Mouse (Mus musculus): ENCODE measurements around the gene Ss18l1. TPM values are rescaled to one million over a fixed set of nuclear protein-coding genes. Genes with fewer than 3 reads are reported as not detected.

The Ss18l1 gene
- total and polyA plus RNA-seq, 3 experiments = 2.0 to 3.0 (median 2.1) TPM

GRCm38 (mm10) chr2:180041577-180042255, 593 bp upstream of the Ss18l1 start (continued):
- no peak for TF ChIP-seq MEF2A (IDR thresholded peaks at IDR 0.05; ENCODE audit: borderline replicate concordance, low read depth, low read length)
- TF ChIP-seq POLR2A (IDR thresholded peaks at IDR 0.05; ENCODE audit: low read depth, low read length) = no peak
- peak; percentile 64; the same call in 1 of the 2 replicates for TF ChIP-seq MYC (IDR thresholded peaks at IDR 0.05; ENCODE audit: low read depth, low read length)
- TF ChIP-seq SMC3 (IDR thresholded peaks at IDR 0.05; ENCODE audit: low read depth, low read length) = no peak
- no peak for TF ChIP-seq UBTF (IDR thresholded peaks at IDR 0.05; ENCODE audit: low read depth, low read length)
- no peak; the same call in 1 of the 2 replicates for TF ChIP-seq TCF12 (IDR thresholded peaks at IDR 0.05; ENCODE audit: low read depth, low read length)
- TF ChIP-seq ZC3H11A (IDR thresholded peaks at IDR 0.05; ENCODE audit: low read depth, low read length) = no peak

GRCm38 (mm10) chr2:180042858-180043515, 678 bp downstream of the Ss18l1 start:
- Histone ChIP-seq H3K79me2 (replicated peaks; ENCODE audit: control insufficient read depth, extremely low read depth, insufficient read depth, poor library complexity, severe bottlenecking) (peaks cover 39% of the 10 kb centered on the region), H3K9ac (ENCODE audit: insufficient read depth, low read depth) (peak overlapping the region; percentile 92), H3K4me3 (replicated peaks in 1 of 3; ENCODE audit: low read depth in 2 of 3, low read length in 2 of 3, poor library complexity in 1 of 3) (peak overlapping the region; percentile 69 to 98 (median 98)), H3K27ac (ENCODE audit: insufficient read depth, low read depth) (peak overlapping the region; percentile 18; the same call in 1 of the 2 replicates), H3K4me2 (ENCODE audit: insufficient read depth, low read depth, poor library complexity, severe bottlenecking) (peak overlapping the region; percentile 75), H3K36me3 (replicated peaks in 1 of 2; ENCODE audit: control insufficient read depth in 1 of 2, insufficient read depth in 1 of 2, low read length in 1 of 2) (peaks cover 17 to 37% of the 10 kb centered on the region in 2 experiments), H3K27me3 (replicated peaks) (no peaks in the 10 kb centered on the region), H3K4me1 (ENCODE audit: control insufficient read depth in 1 of 2, insufficient read depth in 2 of 2) (peaks cover 13 to 33% of the 10 kb centered on the region in 2 experiments), H3K9me3 (replicated peaks; ENCODE audit: low read length) (peaks cover 5% of the 10 kb centered on the region)
- in situ Hi-C loops (cut with MboI; ENCODE audit: low pct_ligation_motif_present, low pct_unique_long_range_greater_than_20kb, low sequenced_read_pairs) = no loop called here
- dilution Hi-C loops (cut with MboI; ENCODE audit: extremely low pct_ligation_motif_present, extremely low pct_unique_long_range_greater_than_20kb, low sequenced_read_pairs) = no loop called here
- DNase-seq (ENCODE audit: extremely low read depth) = peak; percentile 58
- TF ChIP-seq MXI1 (IDR thresholded peaks at IDR 0.05; ENCODE audit: low read depth, low read length) (peak; percentile 17; the same call in 1 of the 2 replicates), SMC3 (IDR thresholded peaks at IDR 0.05; ENCODE audit: low read depth, low read length) (no peak), MAZ (IDR thresholded peaks at IDR 0.05; ENCODE audit: low read depth, low read length) (no peak), MEF2A (IDR thresholded peaks at IDR 0.05; ENCODE audit: borderline replicate concordance, low read depth, low read length) (0 out of 2 replicates have a peak, but pooled peaks have one; percentile 2), CHD2 (IDR thresholded peaks at IDR 0.05; ENCODE audit: low read length) (peak; percentile 13; the same call in 1 of the 2 replicates), SIN3A (IDR thresholded peaks at IDR 0.05; ENCODE audit: low read length) (0 out of 2 replicates have a peak, but pooled peaks have one; percentile 16), HCFC1 (IDR thresholded peaks at IDR 0.05; ENCODE audit: low read depth, low read length) (peak; percentile 67)

GRCm38 (mm10) chr2:180045283-180045682, 3.0 kb downstream of the Ss18l1 start:
- no peak overlapping the region for H3K4me3 ChIP-seq (replicated peaks in 1 of 3; ENCODE audit: low read depth in 2 of 3, low read length in 2 of 3, poor library complexity in 1 of 3)
- no peaks in the 10 kb centered on the region for H3K27me3 ChIP-seq (replicated peaks)
- dilution Hi-C loops (cut with MboI; ENCODE audit: extremely low pct_ligation_motif_present, extremely low pct_unique_long_range_greater_than_20kb, low sequenced_read_pairs) (no loop called here), in situ Hi-C loops (cut with MboI; ENCODE audit: low pct_ligation_motif_present, low pct_unique_long_range_greater_than_20kb, low sequenced_read_pairs) (loop anchor here (5.0 kb wide), 1 partner anchor 123 kb away; no protein-coding TSS in a partner anchor)
- peaks cover 16 to 34% of the 10 kb centered on the region in 2 experiments for H3K4me1 ChIP-seq (ENCODE audit: control insufficient read depth in 1 of 2, insufficient read depth in 2 of 2)
- DNase-seq (ENCODE audit: extremely low read depth) = peak; percentile 46
- no peak overlapping the region for H3K27ac ChIP-seq (ENCODE audit: insufficient read depth, low read depth)
- peaks cover 0 to 17% of the 10 kb centered on the region in 2 experiments for H3K36me3 ChIP-seq (replicated peaks in 1 of 2; ENCODE audit: control insufficient read depth in 1 of 2, insufficient read depth in 1 of 2, low read length in 1 of 2)
- no peak overlapping the region for H3K4me2 ChIP-seq (ENCODE audit: insufficient read depth, low read depth, poor library complexity, severe bottlenecking)
- H3K9me3 ChIP-seq (replicated peaks; ENCODE audit: low read length) = peaks cover 9% of the 10 kb centered on the region
- TF ChIP-seq ZNF384 (IDR thresholded peaks at IDR 0.05; ENCODE audit: low read depth, low read length) (peak; percentile 53; the same call in 1 of the 2 replicates), PAX5 (IDR thresholded peaks at IDR 0.05; ENCODE audit: low read length) (no peak), ELF1 (IDR thresholded peaks at IDR 0.05; ENCODE audit: low read depth, low read length) (no peak), SMC3 (IDR thresholded peaks at IDR 0.05; ENCODE audit: low read depth, low read length) (peak; percentile 76), CTCF (conservative IDR thresholded peaks at IDR 0.05 in 1 of 2, IDR thresholded peaks at IDR 0.05 in 1 of 2; ENCODE audit: low read depth in 2 of 2, low read length in 2 of 2) (peak; percentile 55 to 75), RAD21 (IDR thresholded peaks at IDR 0.05; ENCODE audit: low read depth, low read length) (peak; percentile 50)
- peaks cover 19% of the 10 kb centered on the region for H3K79me2 ChIP-seq (replicated peaks; ENCODE audit: control insufficient read depth, extremely low read depth, insufficient read depth, poor library complexity, severe bottlenecking)
- H3K9ac ChIP-seq (ENCODE audit: insufficient read depth, low read depth) = no peak overlapping the region
